Mouse (Mus musculus) CH12.LX (cell line): ENCODE measurements around the gene Gtdc1. TPM values are rescaled to one million over a fixed set of nuclear protein-coding genes. Genes with fewer than 3 reads are reported as not detected.

Source experiments
- DNase-seq: peaks from one replicate; pipeline ENCODE4 v3.0.0-alpha.2; 2013; ENCODE audit errors: extremely low read depth
- H3K27ac ChIP-seq: 2 replicates; pipeline ENCODE4 v1.5.1; 2012; ENCODE audit warnings: low read depth, mild to moderate bottlenecking, control low read depth, moderate library complexity; ENCODE audit not compliant: insufficient read depth
- H3K27me3 ChIP-seq: replicated peaks from 2 replicates; pipeline ENCODE3; 2012; ENCODE audit warnings: inconsistent platforms
- H3K36me3 ChIP-seq, 2 experiments: replicated peaks in 1 of 2; 2 replicates each; pipeline versions ENCODE3 to v1.6.1; 2012; ENCODE audit warnings: inconsistent platforms in 1 of 2, low read length in 1 of 2, mild to moderate bottlenecking in 1 of 2, mixed read lengths in 1 of 2, moderate library complexity in 1 of 2; ENCODE audit not compliant: control insufficient read depth in 1 of 2, insufficient read depth in 1 of 2
- H3K4me1 ChIP-seq, 2 experiments: 2 replicates each; pipeline ENCODE4 v1.6.1; 2012; ENCODE audit warnings: inconsistent platforms in 1 of 2, moderate library complexity in 1 of 2; ENCODE audit not compliant: insufficient read depth in 2 of 2, control insufficient read depth in 1 of 2
- H3K4me2 ChIP-seq: 2 replicates; pipeline ENCODE4 v1.6.1; 2012; ENCODE audit warnings: low read depth, mild to moderate bottlenecking, control low read depth; ENCODE audit not compliant: poor library complexity, insufficient read depth, severe bottlenecking
- H3K4me3 ChIP-seq, 3 experiments: fragments of 150-350 bp in 1 of 3; sonication (generic) in 1 of 3; replicated peaks in 1 of 3; 2 replicates each; pipeline versions ENCODE3 to v1.5.1; 2011 to 2012; ENCODE audit warnings: low read depth in 2 of 3, low read length in 2 of 3, mild to moderate bottlenecking in 2 of 3, moderate library complexity in 2 of 3, control low read depth in 1 of 3, improper control_type of control experiment in 1 of 3, inconsistent platforms in 1 of 3, mixed read lengths in 1 of 3; ENCODE audit not compliant: poor library complexity in 1 of 3
- H3K79me2 ChIP-seq: replicated peaks from 2 replicates; pipeline ENCODE4 v1.6.1; 2012; ENCODE audit warnings: mild to moderate bottlenecking, moderate library complexity; ENCODE audit not compliant: control insufficient read depth, poor library complexity, insufficient read depth, severe bottlenecking; ENCODE audit errors: extremely low read depth
- H3K9ac ChIP-seq: 2 replicates; pipeline ENCODE4 v1.6.1; 2012; ENCODE audit warnings: low read depth, mild to moderate bottlenecking, control low read depth, moderate library complexity; ENCODE audit not compliant: insufficient read depth
- H3K9me3 ChIP-seq: replicated peaks from 2 replicates; pipeline ENCODE3; 2012; ENCODE audit warnings: low read length, inconsistent platforms, mixed read lengths
- BHLHE40 ChIP-seq: IDR thresholded peaks from 2 replicates; pipeline ENCODE4 v1.6.1; 2011; ENCODE audit warnings: mild to moderate bottlenecking, low read depth, low read length, improper control_type of control experiment
- CHD1 ChIP-seq: IDR thresholded peaks from 2 replicates; pipeline ENCODE4 v1.6.1; 2012; ENCODE audit warnings: low read depth, low read length, improper control_type of control experiment, inconsistent platforms
- E2F4 ChIP-seq: IDR thresholded peaks from 2 replicates; pipeline ENCODE4 v1.6.1; 2011; ENCODE audit warnings: low read depth, low read length, improper control_type of control experiment; ENCODE audit not compliant: insufficient replicate concordance
- IRF4 ChIP-seq: IDR thresholded peaks from 2 replicates; pipeline ENCODE4 v1.6.1; 2014; ENCODE audit warnings: low read depth, mild to moderate bottlenecking, inconsistent platforms, low read length, improper control_type of control experiment
- JUN ChIP-seq: IDR thresholded peaks from 2 replicates; pipeline ENCODE4 v1.6.1; 2011; ENCODE audit warnings: low read depth, mild to moderate bottlenecking, low read length, improper control_type of control experiment, moderate library complexity; ENCODE audit not compliant: insufficient read depth
- JUND ChIP-seq: conservative IDR thresholded peaks from 2 replicates; pipeline ENCODE4 v1.6.1; 2011; ENCODE audit warnings: low read depth, low read length, improper control_type of control experiment
- KAT2A ChIP-seq: IDR thresholded peaks from 2 replicates; pipeline ENCODE4 v1.6.1; 2012; ENCODE audit warnings: low read length, improper control_type of control experiment, inconsistent platforms; ENCODE audit not compliant: insufficient replicate concordance
- MAX ChIP-seq: IDR thresholded peaks from 2 replicates; pipeline ENCODE4 v1.6.1; 2011; ENCODE audit warnings: low read length, improper control_type of control experiment
- MAZ ChIP-seq: IDR thresholded peaks from 2 replicates; pipeline ENCODE4 v1.6.1; 2012; ENCODE audit warnings: low read depth, mild to moderate bottlenecking, inconsistent platforms, low read length, improper control_type of control experiment, moderate library complexity
- MXI1 ChIP-seq: IDR thresholded peaks from 2 replicates; pipeline ENCODE4 v1.6.1; 2011; ENCODE audit warnings: mild to moderate bottlenecking, low read depth, low read length, improper control_type of control experiment
- NRF1 ChIP-seq: IDR thresholded peaks from 2 replicates; pipeline ENCODE4 v1.6.1; 2014; ENCODE audit warnings: low read depth, mild to moderate bottlenecking, inconsistent platforms, low read length, improper control_type of control experiment, moderate library complexity
- POLR2AphosphoS2 ChIP-seq: IDR thresholded peaks from 2 replicates; pipeline ENCODE4 v1.6.1; 2011; ENCODE audit warnings: low read depth, low read length, improper control_type of control experiment
- RAD21 ChIP-seq: IDR thresholded peaks from 2 replicates; pipeline ENCODE4 v1.6.1; 2011; ENCODE audit warnings: low read depth, mild to moderate bottlenecking, low read length, improper control_type of control experiment, moderate library complexity
- RCOR1 ChIP-seq: conservative IDR thresholded peaks from 2 replicates; pipeline ENCODE4 v1.6.1; 2012; ENCODE audit warnings: low read depth, mild to moderate bottlenecking, inconsistent platforms, low read length, improper control_type of control experiment
- SMC3 ChIP-seq: IDR thresholded peaks from 2 replicates; pipeline ENCODE4 v1.6.1; 2011; ENCODE audit warnings: low read depth, low read length, improper control_type of control experiment
- TBP ChIP-seq: conservative IDR thresholded peaks from 2 replicates; pipeline ENCODE4 v1.6.1; 2011; ENCODE audit warnings: low read depth, low read length, improper control_type of control experiment
- USF1 ChIP-seq: IDR thresholded peaks from 2 replicates; pipeline ENCODE4 v1.6.1; 2014; ENCODE audit warnings: low read depth, mild to moderate bottlenecking, inconsistent platforms, low read length, improper control_type of control experiment
- USF2 ChIP-seq: conservative IDR thresholded peaks from 2 replicates; pipeline ENCODE4 v1.6.1; 2011; ENCODE audit warnings: low read depth, low read length, improper control_type of control experiment
- ZKSCAN1 ChIP-seq: IDR thresholded peaks from 2 replicates; pipeline ENCODE4 v1.6.1; 2012; ENCODE audit warnings: low read depth, inconsistent platforms, low read length, improper control_type of control experiment, borderline replicate concordance
- ZNF384 ChIP-seq: IDR thresholded peaks from 2 replicates; pipeline ENCODE4 v1.6.1; 2012; ENCODE audit warnings: low read depth, low read length, improper control_type of control experiment, inconsistent platforms
- dilution Hi-C: fragments of 300-500 bp; cut with MboI; formaldehyde crosslinking; loops from 2 replicates; pipeline ENCODE4 v1.14.3; 2020; ENCODE audit warnings: low sequenced_read_pairs; ENCODE audit not compliant: extremely low pct_unique_long_range_greater_than_20kb, extremely low pct_ligation_motif_present
- in situ Hi-C: fragments of 300-500 bp; cut with MboI; formaldehyde crosslinking; loops from 3 replicates; pipeline ENCODE4 v1.14.3; 2019; ENCODE audit warnings: low sequenced_read_pairs, low pct_ligation_motif_present, low pct_unique_long_range_greater_than_20kb, mixed read lengths
- polyA plus RNA-seq: library from polyadenylated mRNA; unstranded; fragments of >175 nt; gene quantifications from 2 replicates; pipeline ENCODE4 v1.2.1, GENCODE M21; 2012; ENCODE audit warnings: low read depth; ENCODE audit not compliant: insufficient read length
- total RNA-seq, 2 experiments: library from RNA; depleted of rRNA; stranded (reverse); fragments of 300-350 nt in 1 of 2; fragments of >200 nt in 1 of 2; gene quantifications; 2 replicates each; pipeline ENCODE4 v1.2.3; 2012 to 2014

The Gtdc1 gene
- total and polyA plus RNA-seq, 3 experiments = 11.1 to 18.2 (median 15.8) TPM

- DNase-seq = no peak
Measured at GRCm38 (mm10) chr2:44922500-44922899, 5.0 kb downstream of the Gtdc1 start.

GRCm38 (mm10) chr2:44920471-44920870 lies 7.0 kb downstream of the Gtdc1 start:
- DNase-seq = no peak
- H3K9ac ChIP-seq = peak overlapping the region; percentile 44; the same call in 1 of the 2 replicates
- no peaks in the 10 kb centered on the region for H3K27me3 ChIP-seq
- TF ChIP-seq BHLHE40 = 0 out of 2 replicates have a peak, but pooled peaks have one; percentile 35
- TF ChIP-seq JUND = peak; percentile 59; the same call in 1 of the 2 replicates
- no peak for TF ChIP-seq CHD1
- no peak for TF ChIP-seq KAT2A
- peak; percentile 68; the same call in 1 of the 2 replicates for TF ChIP-seq TBP
- 0 out of 2 replicates have a peak, but pooled peaks have one; percentile 34 for TF ChIP-seq IRF4
- TF ChIP-seq, all 38 proteins: peak for 4
- in situ Hi-C loops (loop anchor here (10.0 kb wide), 2 partner anchors 184 to 266 kb away; no protein-coding TSS in a partner anchor), dilution Hi-C loops (no loop called here)
- Histone ChIP-seq H3K36me3 (no peaks in the 10 kb centered on the region), H3K79me2 (peaks cover 33% of the 10 kb centered on the region), H3K4me1 (peaks cover 5 to 34% of the 10 kb centered on the region in 2 experiments; a peak in 3 of 4 replicates), H3K4me2 (peak overlapping the region; percentile 56), H3K4me3 (peak overlapping the region in 1 of 3 experiments; percentile 24), H3K27ac (peak overlapping the region; percentile 76), H3K9me3 (no peaks in the 10 kb centered on the region)

More at GRCm38 (mm10) chr2:44922500-44922899, 5.0 kb downstream of the Gtdc1 start:
- dilution Hi-C loops = no loop called here
- TF ChIP-seq USF1 (no peak), ZKSCAN1 (no peak), NRF1 (no peak), USF2 (no peak), MAZ (no peak), JUN (no peak), TBP (no peak), SMC3 (no peak), JUND (no peak), RAD21 (no peak), MXI1 (no peak), E2F4 (no peak), POLR2AphosphoS2 (no peak), ZNF384 (no peak), RCOR1 (no peak), MAX (no peak)
- Histone ChIP-seq H3K27me3 (no peaks in the 10 kb centered on the region), H3K4me3 (peak overlapping the region in 1 of 3 experiments; percentile 52), H3K4me2 (peak overlapping the region; percentile 92), H3K9me3 (no peaks in the 10 kb centered on the region), H3K9ac (peak overlapping the region; percentile 71; the same call in 1 of the 2 replicates), H3K27ac (peak overlapping the region; percentile 75), H3K79me2 (peaks cover 21% of the 10 kb centered on the region), H3K36me3 (no peaks in the 10 kb centered on the region), H3K4me1 (peaks cover 0 to 33% of the 10 kb centered on the region in 2 experiments; a peak in 2 of 4 replicates)
- in situ Hi-C loops = loop anchor here (10.0 kb wide), 2 partner anchors 182 to 268 kb away; no protein-coding TSS in a partner anchor
